Mouse (Mus musculus) cortical plate, adult 2 months (tissue): ENCODE measurements around the gene AU022252. TPM values are rescaled to one million over a fixed set of nuclear protein-coding genes. Genes with fewer than 3 reads are reported as not detected.
A peak's percentile ranks its signal among the peaks of the same experiment; 100 is the strongest.
"Not testable (repeated sequence)": the region's sequence is repeated elsewhere in the genome, so short reads cannot be mapped to it uniquely, and the experiment has no call there.

Experiments used
- H3K27ac ChIP-seq: fragments of 200-500 bp; 2 replicates; pipeline ENCODE4 v1.5.1; 2012; ENCODE audit warnings: low read length, control low read depth, inconsistent platforms; ENCODE audit not compliant: insufficient read depth
- H3K4me1 ChIP-seq: fragments of 200-500 bp; 2 replicates; pipeline ENCODE4 v1.6.1; 2011; ENCODE audit warnings: low read length; ENCODE audit not compliant: control insufficient read depth, insufficient read depth
- H3K4me3 ChIP-seq: fragments of 200-500 bp; 2 replicates; pipeline ENCODE4 v1.5.1; 2011; ENCODE audit warnings: mild to moderate bottlenecking, low read length, control low read depth; ENCODE audit not compliant: insufficient read depth
- CTCF ChIP-seq: fragments of 200-500 bp; IDR thresholded peaks from 2 replicates; pipeline ENCODE4 v1.5.1; 2011; ENCODE audit warnings: mild to moderate bottlenecking, control low read depth, low read length; ENCODE audit not compliant: insufficient read depth; ENCODE audit errors: extremely low read depth
- POLR2A ChIP-seq: fragments of 200-500 bp; IDR thresholded peaks from 2 replicates; pipeline ENCODE4 v1.6.1; 2011; ENCODE audit warnings: mild to moderate bottlenecking, low read length, control low read depth; ENCODE audit not compliant: insufficient read depth; ENCODE audit errors: extremely low read depth
- polyA plus RNA-seq: library from polyadenylated mRNA; depleted of rRNA; stranded (reverse); fragments of >200 nt; gene quantifications from 2 replicates; pipeline ENCODE4 v1.2.3, GENCODE M21; 2012; rRNA removed

AU022252 gene
- polyA plus RNA-seq, result 13.0 TPM in 2 replicates

DNA sequence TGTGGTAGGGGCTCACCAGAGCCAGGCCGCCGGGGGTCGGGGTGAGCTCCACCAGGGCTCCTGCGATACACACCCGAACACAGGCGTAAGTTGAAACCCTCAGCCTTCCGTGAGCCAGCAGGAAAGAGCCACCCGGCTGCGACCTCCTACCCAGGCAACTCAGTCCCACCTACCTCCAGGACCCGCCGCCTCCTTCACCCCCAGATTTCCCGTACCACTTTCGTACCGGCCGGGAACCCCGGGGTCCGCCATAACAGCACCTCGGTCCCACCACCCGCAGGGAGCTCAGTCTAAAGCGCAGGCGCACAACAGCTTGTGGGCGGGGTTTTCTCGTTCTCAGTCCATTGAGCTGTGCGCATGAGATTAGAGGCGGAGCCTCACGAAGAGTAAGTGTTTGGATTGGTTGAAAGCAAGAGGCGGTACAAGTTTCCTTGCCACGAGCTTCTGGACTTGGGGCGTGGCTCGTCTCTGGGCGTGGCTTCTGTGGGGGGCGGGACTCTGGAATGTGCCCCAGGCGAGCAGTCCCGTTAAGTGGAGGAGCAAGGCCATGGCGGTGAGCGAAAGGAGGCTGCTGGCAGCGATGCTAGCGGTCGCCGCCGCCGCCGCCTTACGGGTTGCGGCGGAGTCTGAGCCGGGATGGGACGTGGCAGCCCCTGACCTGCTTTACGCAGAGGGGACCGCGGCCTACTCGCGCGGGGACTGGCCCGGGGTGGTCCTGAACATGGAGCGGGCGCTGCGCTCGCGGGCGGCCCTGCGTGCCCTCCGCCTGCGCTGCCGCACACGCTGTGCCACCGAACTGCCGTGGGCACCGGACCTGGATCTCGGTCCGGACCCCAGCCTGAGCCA, at the start of gene AU022252, which contains the start of gene P3h1:
AU022252 (minus strand) TSS at position 303 of the 846 bp plus-strand sequence.
P3h1 (plus strand) TSS at position 506 of the 846 bp plus-strand sequence.
- Histone ChIP-seq H3K4me1 (no peaks in the 10 kb centered on the region), H3K27ac (no peak within 1 kb of the TSS), H3K4me3 (peak within 1 kb of the TSS; percentile 84)
- no peak for TF ChIP-seq CTCF
- peak; percentile 74; the same call in 1 of the 2 replicates for TF ChIP-seq POLR2A

DNA sequence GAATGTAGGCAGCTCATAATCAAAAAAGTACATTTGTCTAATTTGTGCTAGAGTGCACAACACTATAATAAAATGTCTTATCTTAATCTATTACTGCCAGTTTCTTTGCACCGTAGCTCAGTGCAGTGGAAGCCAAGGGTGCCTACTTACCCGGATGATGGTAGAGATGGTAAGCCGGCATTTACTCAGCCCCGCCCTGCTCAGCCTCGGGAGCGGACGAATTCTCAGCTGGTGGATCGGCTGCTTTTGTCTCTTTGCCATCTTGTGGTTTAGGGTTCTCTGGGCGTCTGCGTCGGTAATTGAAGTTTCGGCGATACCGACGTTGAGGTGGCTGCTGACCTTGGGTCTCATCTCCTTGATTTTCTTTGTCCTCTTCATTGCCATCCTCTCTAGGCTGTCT, 46.3 kb upstream of the AU022252 start:
- H3K4me3 ChIP-seq, H3K27ac ChIP-seq, H3K4me1 ChIP-seq: not testable (repeated sequence)

DNA sequence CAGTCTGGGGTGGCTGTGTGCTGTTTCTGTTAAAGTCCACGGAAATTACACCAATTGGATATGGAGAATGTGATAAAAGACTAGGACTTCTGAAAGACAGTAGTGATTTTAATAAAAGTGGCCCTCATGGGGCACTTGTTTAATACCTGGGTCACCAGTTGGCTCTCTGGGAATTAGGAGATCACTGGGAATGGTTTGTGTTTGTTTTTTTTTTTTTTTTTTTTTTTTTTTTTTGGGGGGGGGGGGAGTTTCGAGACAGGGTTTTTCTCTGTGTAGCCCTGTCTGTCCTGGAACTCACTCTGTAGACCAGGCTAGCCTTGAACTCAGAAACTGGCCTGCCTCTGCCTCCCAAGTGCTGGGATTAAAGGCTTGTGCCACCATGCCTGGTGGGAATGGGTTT, 43.2 kb upstream of the AU022252 start:
- H3K27ac ChIP-seq, result peak overlapping the region; percentile 54; the same call in 1 of the 2 replicates
- H3K4me1 ChIP-seq, result no peaks in the 10 kb centered on the region
- TF ChIP-seq POLR2A (no peak), CTCF (no peak)
- no peak overlapping the region for H3K4me3 ChIP-seq

DNA sequence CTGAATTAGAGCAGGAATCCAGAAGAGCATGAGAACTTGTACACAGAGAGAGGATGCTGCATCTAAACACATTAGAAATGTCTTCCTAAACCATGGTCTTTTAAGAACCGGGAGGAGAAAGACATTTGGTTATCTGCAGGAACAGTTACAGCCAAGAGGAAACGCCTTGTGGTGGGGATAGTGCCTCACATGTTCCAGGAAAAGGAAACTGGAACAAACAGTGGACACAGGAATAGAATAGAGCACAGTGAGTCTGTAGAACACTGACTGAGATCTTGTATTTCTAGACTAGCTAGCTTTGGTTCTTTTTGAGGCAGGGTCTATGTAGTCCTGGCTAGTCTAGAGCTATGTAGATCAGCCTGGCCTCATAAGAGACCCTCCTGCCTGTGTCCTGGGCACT, 42.7 kb upstream of the AU022252 start:
- Histone ChIP-seq H3K4me1 (no peaks in the 10 kb centered on the region), H3K27ac (peak overlapping the region; percentile 76; the same call in 1 of the 2 replicates), H3K4me3 (no peak overlapping the region)
- no peak for TF ChIP-seq POLR2A
- TF ChIP-seq CTCF, result no peak

DNA sequence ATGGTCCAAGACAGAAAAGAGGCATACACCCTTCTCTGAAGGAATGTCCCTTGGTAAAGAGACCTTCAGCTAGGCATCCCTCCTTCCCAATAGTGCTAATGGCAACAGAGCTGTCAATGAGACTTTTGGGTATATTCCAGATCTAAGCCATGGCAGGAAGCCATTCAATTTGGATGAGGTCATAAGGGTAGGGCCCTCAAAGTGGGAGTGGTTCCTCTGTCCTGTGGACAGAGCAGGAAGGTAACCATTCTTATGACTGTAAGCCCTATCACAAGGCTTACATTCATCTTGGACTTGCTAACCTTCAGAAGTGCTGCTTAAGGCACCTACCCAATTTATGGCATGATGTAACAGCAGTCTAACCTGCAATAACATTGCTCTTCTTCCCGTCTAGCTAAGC, 42.1 kb upstream of the AU022252 start:
- peak overlapping the region; percentile 76; the same call in 1 of the 2 replicates for H3K27ac ChIP-seq
- H3K4me1 ChIP-seq, result no peaks in the 10 kb centered on the region
- TF ChIP-seq POLR2A (no peak), CTCF (no peak)
- no peak overlapping the region for H3K4me3 ChIP-seq

DNA sequence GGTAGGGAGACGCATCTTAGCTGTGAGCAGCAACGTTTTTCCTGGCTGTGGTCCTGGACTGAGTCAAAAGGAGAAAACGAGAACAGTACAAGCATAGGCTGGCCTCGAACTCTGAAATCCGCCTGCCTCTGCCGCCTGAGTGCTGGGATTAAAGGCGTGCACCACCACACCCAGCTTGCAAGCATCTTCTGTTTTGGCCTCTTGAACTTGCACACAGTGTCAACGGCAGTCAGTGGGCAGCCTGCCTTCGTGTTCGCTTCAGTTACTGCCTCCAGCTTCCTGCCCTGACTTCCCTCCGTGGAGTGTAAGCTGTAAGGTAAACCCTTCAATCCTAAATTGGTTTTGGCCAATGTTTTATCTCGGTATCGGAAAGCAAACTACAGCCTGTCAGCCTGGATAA, 34.1 kb upstream of the AU022252 start:
- no peak overlapping the region for H3K27ac ChIP-seq
- H3K4me3 ChIP-seq, result no peak overlapping the region
- TF ChIP-seq CTCF (no peak), POLR2A (no peak)
- no peaks in the 10 kb centered on the region for H3K4me1 ChIP-seq

DNA sequence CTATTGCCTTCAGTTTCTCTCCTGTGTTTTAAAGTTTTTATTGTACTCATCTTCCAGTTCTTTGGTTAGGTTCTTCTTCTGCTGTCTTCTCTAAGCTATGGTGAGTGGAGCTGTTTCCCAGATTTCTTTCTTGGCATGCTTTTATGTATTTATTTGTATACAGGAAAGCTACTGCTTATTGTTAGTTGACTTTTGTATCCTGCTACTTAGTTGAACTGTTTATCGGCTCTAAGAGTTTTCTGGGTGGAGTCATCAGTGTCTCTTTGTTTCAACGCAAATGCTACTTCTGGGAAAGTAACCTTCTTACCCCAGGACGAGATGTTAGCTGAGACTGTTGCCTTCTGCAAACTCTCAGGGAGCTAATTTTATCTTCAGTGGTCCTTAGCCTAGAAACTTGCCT, 30.9 kb upstream of the AU022252 start:
- Histone ChIP-seq H3K4me3 (no peak overlapping the region), H3K27ac (no peak overlapping the region), H3K4me1 (no peaks in the 10 kb centered on the region)
- TF ChIP-seq CTCF (no peak), POLR2A (no peak)

DNA sequence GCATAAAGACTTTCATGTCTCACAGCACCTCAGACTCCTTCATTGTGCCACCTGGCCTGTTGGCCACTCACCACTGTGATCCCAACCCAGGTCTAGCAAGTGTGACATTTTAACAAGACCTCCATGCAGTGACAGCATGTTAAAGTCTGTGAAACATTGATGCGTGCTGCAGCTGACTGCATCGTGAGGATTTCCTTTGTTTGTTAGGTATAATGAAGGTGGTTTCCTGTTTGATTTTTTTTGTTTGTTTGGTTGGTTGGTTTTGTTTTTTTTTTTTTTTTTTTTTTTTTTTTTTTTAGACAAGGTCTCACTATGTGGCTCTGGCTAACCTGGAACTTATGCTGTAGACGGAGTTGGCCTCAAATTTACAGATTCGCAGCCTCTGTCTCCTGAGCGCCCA, 30.0 kb upstream of the AU022252 start:
- TF ChIP-seq POLR2A (no peak), CTCF (no peak)
- Histone ChIP-seq H3K4me1 (no peaks in the 10 kb centered on the region), H3K4me3 (no peak overlapping the region), H3K27ac (no peak overlapping the region)

DNA sequence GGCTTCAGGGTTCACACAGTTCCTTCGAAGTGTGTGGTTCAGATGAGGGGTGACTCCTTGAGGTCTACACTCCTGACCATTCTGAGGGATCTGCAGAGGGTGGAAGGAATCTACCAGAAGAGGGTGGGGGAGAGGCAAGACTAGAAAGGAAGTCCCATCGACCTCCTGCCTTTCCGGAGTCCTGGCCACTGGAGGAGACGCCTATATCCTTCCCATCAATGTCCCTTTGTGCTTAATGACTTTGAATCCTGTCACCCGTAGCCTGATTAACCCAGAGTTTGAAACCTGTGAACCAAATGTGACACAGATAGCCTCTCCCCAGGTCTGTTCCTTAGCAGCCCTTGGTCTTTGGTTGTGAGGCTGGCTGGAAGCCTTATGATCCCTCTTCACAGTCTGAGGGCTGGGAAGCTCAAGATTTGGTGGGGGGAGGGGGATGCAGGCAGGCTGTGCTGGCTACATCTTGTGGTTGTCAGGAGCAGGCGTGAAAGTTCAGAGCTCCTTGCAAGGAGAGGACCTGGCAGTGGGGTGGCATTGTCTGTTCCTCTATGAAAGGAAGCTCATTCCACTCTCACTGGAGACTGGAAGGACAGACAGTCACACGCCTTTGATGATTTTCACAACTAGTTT, 28.7 kb upstream of the AU022252 start:
- Histone ChIP-seq H3K27ac (no peak overlapping the region), H3K4me1 (no peaks in the 10 kb centered on the region), H3K4me3 (no peak overlapping the region)
- TF ChIP-seq POLR2A (no peak), CTCF (no peak)

DNA sequence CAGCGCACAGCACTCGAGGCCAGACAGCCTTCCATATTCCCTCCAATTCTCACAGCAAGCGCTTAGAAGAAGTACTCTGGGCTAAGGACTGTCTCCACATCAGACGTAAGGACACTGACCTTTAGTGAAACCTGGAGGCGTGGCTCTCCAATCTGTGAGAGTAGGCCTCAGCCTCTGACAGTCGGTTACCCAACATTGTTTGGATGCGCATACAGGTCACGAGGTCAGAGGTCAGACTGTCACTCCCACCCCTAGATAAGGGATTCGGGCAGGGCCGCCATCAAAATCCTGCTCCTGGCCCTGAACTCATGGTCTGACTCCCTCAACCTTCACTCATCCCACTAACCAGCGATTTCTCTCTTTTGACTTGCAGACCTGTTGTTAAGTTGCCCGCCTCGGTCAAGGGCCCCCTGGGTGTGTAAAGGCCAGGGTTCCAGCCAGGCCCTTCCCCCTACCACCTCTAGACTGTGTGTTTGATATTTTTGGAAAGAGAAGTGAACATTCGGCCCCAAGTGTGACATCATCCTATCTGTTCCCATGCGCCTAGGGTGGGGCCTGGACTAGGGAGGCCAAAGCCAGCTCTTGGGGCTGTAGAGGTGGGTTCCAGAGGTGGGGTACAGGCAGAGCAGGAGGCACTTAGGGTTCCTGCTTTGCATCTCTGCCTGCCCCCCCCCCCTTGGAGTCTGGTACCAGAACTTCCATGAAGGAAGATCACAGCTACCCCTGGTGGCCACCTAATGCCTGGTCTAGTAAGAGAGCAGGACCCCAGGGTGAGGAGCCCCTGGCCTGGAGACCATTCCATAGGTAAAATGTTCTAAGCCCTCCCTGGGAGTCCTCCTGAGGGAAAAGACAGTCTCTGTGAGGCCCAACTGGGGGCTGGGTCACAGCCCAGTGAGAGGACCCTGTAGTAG, 27.1 kb upstream of the AU022252 start:
- H3K27ac ChIP-seq, result no peak overlapping the region
- H3K4me3 ChIP-seq, result no peak overlapping the region
- TF ChIP-seq POLR2A (no peak), CTCF (no peak)
- no peaks in the 10 kb centered on the region; the same call in 1 of the 2 replicates for H3K4me1 ChIP-seq
